In the genomic region with DNA sequence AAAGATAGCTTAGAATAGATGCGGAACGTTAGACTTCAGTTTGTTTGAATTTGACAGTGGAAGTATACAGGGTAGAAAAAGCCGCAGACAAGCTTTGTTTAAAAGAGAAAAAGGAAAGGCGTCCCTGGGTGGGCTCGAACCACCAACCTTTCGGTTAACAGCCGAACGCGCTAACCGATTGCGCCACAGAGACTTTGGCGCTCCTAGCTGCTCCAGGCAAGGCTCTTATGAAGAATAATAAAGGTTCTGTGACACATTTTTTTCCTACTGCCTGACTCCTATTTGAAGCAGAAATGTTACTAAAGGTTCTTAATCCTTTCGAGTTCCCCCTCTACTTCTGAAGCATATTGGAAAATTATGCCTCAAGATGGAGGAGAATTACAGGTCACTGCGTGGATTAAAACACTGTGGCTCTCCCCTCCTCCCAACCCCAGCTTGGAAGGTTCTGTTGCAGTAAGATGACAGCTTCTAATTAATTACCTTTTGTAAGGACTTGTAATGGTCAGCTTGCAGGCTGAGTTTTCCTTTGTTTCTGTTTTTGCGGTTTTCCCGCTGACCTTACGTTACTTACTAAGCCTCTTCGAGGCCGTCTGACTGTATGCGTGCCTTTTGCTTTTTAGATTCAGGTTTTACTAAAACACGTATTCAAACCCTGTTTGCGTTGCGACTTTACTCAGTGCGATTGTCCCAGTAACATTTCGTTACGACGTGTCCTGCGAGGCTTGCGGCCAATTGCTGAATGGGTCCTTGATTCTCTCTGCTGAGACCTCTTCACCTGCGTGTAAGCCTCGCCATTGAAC, we compare ENCODE assay signal across 8 mouse cellular contexts.
DNase-seq lines count a peak whose midpoint lies in the region; ATAC-seq and TF ChIP-seq lines count a peak whose summit lies in the region.

No protein-coding gene starts in this region.

- no peak overlapping the region for H3K27ac ChIP-seq in ES-Bruce4 (ENCODE audit: insufficient read depth, low read length)
- no peak overlapping the region for H3K27ac ChIP-seq in forebrain, embryonic 12.5 days
- peak overlapping the region; percentile 69 for H3K27ac ChIP-seq in heart, embryonic 16.5 days (ENCODE audit: low read length)
- H3K27ac ChIP-seq in liver, embryonic 13.5 days, result peak overlapping the region; percentile 50
- peak overlapping the region; percentile 36; the same call in 1 of the 2 replicates for H3K27ac ChIP-seq in neural tube, embryonic 11.5 days (ENCODE audit: low read depth, low read length)
- peak overlapping the region; percentile 84 for H3K27ac ChIP-seq in stomach, embryonic 16.5 days (ENCODE audit: low read length)

- TF ChIP-seq CTCF in ES-Bruce4 (IDR thresholded peaks at IDR 0.05; ENCODE audit: low read depth, low read length), result no peak

- 0 out of 2 replicates have a peak, but pooled peaks cover 3% of the 10 kb centered on the region for H3K27me3 ChIP-seq in ES-Bruce4 (ENCODE audit: control insufficient read depth, insufficient read depth, low read length, poor library complexity, severe bottlenecking)
- H3K27me3 ChIP-seq in forebrain, embryonic 12.5 days, result peaks cover 14% of the 10 kb centered on the region
- peaks cover 4% of the 10 kb centered on the region; the same call in 1 of the 2 replicates for H3K27me3 ChIP-seq in heart, embryonic 16.5 days (ENCODE audit: control insufficient read depth, insufficient read depth, low read length)
- no peaks in the 10 kb centered on the region for H3K27me3 ChIP-seq in liver, embryonic 13.5 days
- H3K27me3 ChIP-seq in neural tube, embryonic 11.5 days (ENCODE audit: control insufficient read depth, insufficient read depth, low read length), result 0 out of 2 replicates have a peak, but pooled peaks cover 2% of the 10 kb centered on the region
- no peaks in the 10 kb centered on the region for H3K27me3 ChIP-seq in stomach, embryonic 16.5 days (ENCODE audit: control insufficient read depth, insufficient read depth, low read length)

- H3K4me1 ChIP-seq in ES-Bruce4 (ENCODE audit: control insufficient read depth, insufficient read depth, low read length), result no peaks in the 10 kb centered on the region
- H3K4me1 ChIP-seq in forebrain, embryonic 12.5 days, result peaks cover 3% of the 10 kb centered on the region; the same call in 1 of the 2 replicates
- 0 out of 2 replicates have a peak, but pooled peaks cover 3% of the 10 kb centered on the region for H3K4me1 ChIP-seq in heart, embryonic 16.5 days (ENCODE audit: control insufficient read depth, insufficient read depth, low read length)
- H3K4me1 ChIP-seq in liver, embryonic 13.5 days (replicated peaks), result peaks cover 11% of the 10 kb centered on the region
- H3K4me1 ChIP-seq in neural tube, embryonic 11.5 days (ENCODE audit: control insufficient read depth, insufficient read depth, low read length), result no peaks in the 10 kb centered on the region
- H3K4me1 ChIP-seq in stomach, embryonic 16.5 days (ENCODE audit: control insufficient read depth, insufficient read depth, low read length), result no peaks in the 10 kb centered on the region

- no peaks in the 10 kb centered on the region for H3K36me3 ChIP-seq in ES-Bruce4 (ENCODE audit: control insufficient read depth, insufficient read depth, low read length, poor library complexity, severe bottlenecking)
- H3K36me3 ChIP-seq in forebrain, embryonic 12.5 days (replicated peaks), result no peaks in the 10 kb centered on the region
- no peaks in the 10 kb centered on the region for H3K36me3 ChIP-seq in heart, embryonic 16.5 days (ENCODE audit: control insufficient read depth, insufficient read depth)
- no peaks in the 10 kb centered on the region for H3K36me3 ChIP-seq in liver, embryonic 13.5 days
- H3K36me3 ChIP-seq in neural tube, embryonic 11.5 days (ENCODE audit: control insufficient read depth, insufficient read depth, low read length), result no peaks in the 10 kb centered on the region
- no peaks in the 10 kb centered on the region for H3K36me3 ChIP-seq in stomach, embryonic 16.5 days (ENCODE audit: control insufficient read depth, insufficient read depth, low read length)

- under 1% methylated on average over 31 of the region's 31 CpGs for WGBS in forebrain, embryonic 12.5 days
- WGBS in heart, embryonic 16.5 days, result 1% methylated on average over 31 of the region's 31 CpGs
- under 1% methylated on average over 31 of the region's 31 CpGs for WGBS in liver, embryonic 13.5 days (ENCODE audit: insufficient replicate concordance)
- 1% methylated on average over 31 of the region's 31 CpGs for WGBS in neural tube, embryonic 11.5 days
- under 1% methylated on average over 31 of the region's 31 CpGs for WGBS in stomach, embryonic 16.5 days

- no peak for TF ChIP-seq EP300 in ES-Bruce4 (IDR thresholded peaks at IDR 0.05; ENCODE audit: insufficient read depth, low read depth, low read length)

- H3K4me2 ChIP-seq in forebrain, embryonic 12.5 days, result peak overlapping the region; percentile 63
- peak overlapping the region; percentile 82 for H3K4me2 ChIP-seq in heart, embryonic 16.5 days (ENCODE audit: low read depth, low read length)
- H3K4me2 ChIP-seq in liver, embryonic 13.5 days, result peak overlapping the region; percentile 71
- H3K4me2 ChIP-seq in neural tube, embryonic 11.5 days (ENCODE audit: low read depth), result peak overlapping the region; percentile 54
- peak overlapping the region; percentile 63 for H3K4me2 ChIP-seq in stomach, embryonic 16.5 days (ENCODE audit: low read depth, low read length)

- peak overlapping the region; percentile 56 for H3K4me3 ChIP-seq in ES-Bruce4 (ENCODE audit: low read depth, low read length)
- peak overlapping the region; percentile 50 for H3K4me3 ChIP-seq in forebrain, embryonic 12.5 days (replicated peaks)
- H3K4me3 ChIP-seq in heart, embryonic 16.5 days (ENCODE audit: low read length), result peak overlapping the region; percentile 86
- H3K4me3 ChIP-seq in liver, embryonic 13.5 days (replicated peaks), result peak overlapping the region; percentile 66
- peak overlapping the region; percentile 47 for H3K4me3 ChIP-seq in neural tube, embryonic 11.5 days (ENCODE audit: low read depth, low read length)
- H3K4me3 ChIP-seq in stomach, embryonic 16.5 days (replicated peaks; ENCODE audit: low read length), result peak overlapping the region; percentile 72

- peak overlapping the region; percentile 12; the same call in 1 of the 2 replicates for H3K9ac ChIP-seq in ES-Bruce4 (ENCODE audit: low read depth, poor library complexity, severe bottlenecking)
- H3K9ac ChIP-seq in forebrain, embryonic 12.5 days, result peak overlapping the region; percentile 38
- peak overlapping the region; percentile 73 for H3K9ac ChIP-seq in heart, embryonic 16.5 days (ENCODE audit: low read length)
- H3K9ac ChIP-seq in liver, embryonic 13.5 days, result peak overlapping the region; percentile 73
- H3K9ac ChIP-seq in neural tube, embryonic 11.5 days (ENCODE audit: low read length), result peak overlapping the region; percentile 52
- H3K9ac ChIP-seq in stomach, embryonic 16.5 days (ENCODE audit: low read length), result peak overlapping the region; percentile 72

- no peaks in the 10 kb centered on the region; the same call in 1 of the 2 replicates for H3K9me3 ChIP-seq in ES-Bruce4 (replicated peaks; ENCODE audit: control insufficient read depth, insufficient read depth, low read length, poor library complexity, severe bottlenecking)
- H3K9me3 ChIP-seq in forebrain, embryonic 12.5 days, result no peaks in the 10 kb centered on the region
- H3K9me3 ChIP-seq in heart, embryonic 16.5 days (replicated peaks; ENCODE audit: control insufficient read depth, low read length), result no peaks in the 10 kb centered on the region
- H3K9me3 ChIP-seq in liver, embryonic 13.5 days (replicated peaks), result no peaks in the 10 kb centered on the region
- H3K9me3 ChIP-seq in neural tube, embryonic 11.5 days (ENCODE audit: control insufficient read depth, low read length), result no peaks in the 10 kb centered on the region
- H3K9me3 ChIP-seq in stomach, embryonic 16.5 days (replicated peaks; ENCODE audit: control insufficient read depth, low read length), result no peaks in the 10 kb centered on the region

- ATAC-seq in forebrain, embryonic 12.5 days (ENCODE audit: low FRiP score), result peak; percentile 85
- peak; percentile 65 for ATAC-seq in heart, embryonic 16.5 days (replicated peaks; ENCODE audit: extremely low read depth, insufficient read depth, low FRiP score)
- peak; percentile 75 for ATAC-seq in liver, embryonic 13.5 days (ENCODE audit: low read depth)
- ATAC-seq in neural tube, embryonic 11.5 days (ENCODE audit: insufficient read depth, low FRiP score, low TSS enrichment), result peak; percentile 84
- peak; percentile 76; the same call in 1 of the 2 replicates for ATAC-seq in stomach, embryonic 16.5 days (ENCODE audit: insufficient read depth, low FRiP score)

- DNase-seq in c-Kit-positive CD71-positive TER-119-positive erythroid progenitor cells, embryonic 14.5 days (ENCODE audit: low spot score), result peak; percentile 79
- peak; percentile 83 to 88 for DNase-seq in kidney, postnatal 25 days
- peak; percentile 75 for DNase-seq in liver, embryonic 13.5 days
- DNase-seq in neural tube, embryonic 11.5 days (ENCODE audit: low spot score), result peak; percentile 84

- no peak for TF ChIP-seq POLR2A in ES-Bruce4 (IDR thresholded peaks at IDR 0.05; ENCODE audit: insufficient read depth, low read length)

Comparison
In these comparisons a context has a peak if more than half of its experiments do, and no peak if none do; other contexts are left out.
1. H3K27ac ChIP-seq: peak in heart, embryonic 16.5 days (single experiment), liver, embryonic 13.5 days (single experiment), neural tube, embryonic 11.5 days (single experiment) and stomach, embryonic 16.5 days (single experiment); none in ES-Bruce4 (single experiment) and forebrain, embryonic 12.5 days (single experiment).
2. H3K9ac ChIP-seq: peak in every context shown above with its lines; median percentile 73 in heart, embryonic 16.5 days; 73 in liver, embryonic 13.5 days; 72 in stomach, embryonic 16.5 days; 52 in neural tube, embryonic 11.5 days; 38 in forebrain, embryonic 12.5 days; 12 in ES-Bruce4.
3. Peak in every context shown above with its lines, with median percentiles within 50 percentile points of each other: H3K4me3 ChIP-seq, DNase-seq, ATAC-seq and H3K4me2 ChIP-seq.